In the genomic region with DNA sequence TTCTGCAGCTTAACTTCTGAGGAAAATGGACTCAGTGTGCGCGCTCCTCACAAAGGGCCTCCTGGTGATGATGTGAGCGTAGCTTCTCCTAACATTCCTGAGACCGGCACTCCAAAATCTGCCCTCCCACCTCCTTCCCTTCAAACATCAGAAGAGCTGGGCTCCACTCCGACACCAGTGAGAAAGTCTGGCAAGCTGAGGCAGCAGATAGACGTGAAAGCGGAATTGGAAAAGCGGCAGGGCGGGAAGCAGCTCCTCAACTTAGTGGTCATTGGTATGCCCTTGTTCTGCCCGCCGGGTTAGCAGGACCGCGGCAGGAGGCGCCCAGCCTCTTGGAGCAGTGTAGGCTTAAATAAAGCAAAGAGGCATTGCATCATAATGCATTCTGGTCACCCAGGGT, we compare ENCODE assay signal across 31 mouse cellular contexts. TPM values are rescaled to one million over a fixed set of nuclear protein-coding genes. Genes with fewer than 3 reads are reported as not detected.
A peak's percentile ranks its signal among the peaks of the same experiment; 100 is the strongest.
DNase-seq lines count a peak whose midpoint lies in the region; ATAC-seq and TF ChIP-seq lines count a peak whose summit lies in the region.
"Had no signal": no experiment of that assay in that cellular context is flagged by ENCODE, and none has a peak within 500 bp of the region (broad histone marks: within the 10 kb centered on the region; RNA-seq: fewer than 3 reads in every experiment).

No protein-coding gene starts in this region.

- peak overlapping the region; percentile 87 for H3K27ac ChIP-seq in testis, adult 2 months (ENCODE audit: control insufficient read depth, insufficient read depth, low read depth, low read length)
- no peak overlapping the region for H3K27ac ChIP-seq in thymus, adult 2 months (ENCODE audit: control insufficient read depth, insufficient read depth, low read length)
- H3K27ac ChIP-seq: embryonic facial prominence, embryonic 10.5 days; embryonic facial prominence, embryonic 13.5 days; forebrain, embryonic 12.5 days; heart, embryonic 15.5 days; hindbrain, embryonic 10.5 days; hindbrain, embryonic 14.5 days had no signal

- no peak for TF ChIP-seq CTCF in testis, adult 2 months (IDR thresholded peaks at IDR 0.05; ENCODE audit: control insufficient read depth, insufficient read depth, insufficient replicate concordance, low read depth, low read length)
- no peak for TF ChIP-seq CTCF in thymus, adult 2 months (IDR thresholded peaks at IDR 0.05; ENCODE audit: borderline replicate concordance, control insufficient read depth, extremely low read depth, insufficient read depth, low read length, poor library complexity)

- TF ChIP-seq POLR2A in testis, adult 2 months (IDR thresholded peaks at IDR 0.05; ENCODE audit: control insufficient read depth, low read depth, low read length) = peak; percentile 57; the same call in 1 of the 2 replicates
- TF ChIP-seq POLR2A in thymus, adult 2 months (IDR thresholded peaks at IDR 0.05; ENCODE audit: control insufficient read depth, extremely low read depth, insufficient read depth, low read length, poor library complexity) = no peak

- no peaks in the 10 kb centered on the region for H3K4me1 ChIP-seq in testis, adult 2 months (ENCODE audit: control insufficient read depth, insufficient read depth, low read length)
- no peaks in the 10 kb centered on the region for H3K4me1 ChIP-seq in thymus, adult 2 months (replicated peaks; ENCODE audit: control insufficient read depth, insufficient read depth, low read length)
- H3K4me1 ChIP-seq: embryonic facial prominence, embryonic 10.5 days; embryonic facial prominence, embryonic 13.5 days; forebrain, embryonic 12.5 days; heart, embryonic 12.5 days; heart, embryonic 15.5 days; hindbrain, embryonic 10.5 days had no signal

- no peak for DNase-seq in frontal cortex, postnatal 25 days (ENCODE audit: low spot score in 2 of 2)
- no peak for DNase-seq in testis, postnatal 14 days (ENCODE audit: low spot score)
- DNase-seq in ZHBTc4 (ENCODE audit: low read depth, low spot score) = peak; percentile 52
- no peak for DNase-seq in thymus, adult 2 months
- DNase-seq in kidney, adult 18-20 months = no peak
- DNase-seq: adrenal gland, adult 2 months; adrenal gland, postnatal 14 days; B cell, adult 2 months; cerebellum, adult 11 months; cerebellum, adult 8-10 months; cerebellum, postnatal 10 days; cerebellum, postnatal 36 days; embryo, embryonic 11 days; forebrain, postnatal 0 days; gastrocnemius, postnatal 10 days; gastrocnemius, postnatal 36 days; heart, postnatal 10 days; heart, postnatal 36 days had no signal

- peaks cover 3% of the 10 kb centered on the region for H3K36me3 ChIP-seq in testis, adult 2 months (ENCODE audit: control insufficient read depth, insufficient read depth, low read length)
- peaks cover 64% of the 10 kb centered on the region for H3K36me3 ChIP-seq in thymus, adult 2 months (ENCODE audit: control insufficient read depth, insufficient read depth, low read length)

- H3K4me3 ChIP-seq in testis, adult 2 months (ENCODE audit: control insufficient read depth, low read depth, low read length) = peak overlapping the region; percentile 90
- H3K4me3 ChIP-seq in thymus, adult 2 months (ENCODE audit: control insufficient read depth, insufficient read depth, low read length) = no peak overlapping the region
- H3K4me3 ChIP-seq: embryonic facial prominence, embryonic 10.5 days; embryonic facial prominence, embryonic 13.5 days; erythroblast, embryonic 14.5 days; forebrain, embryonic 12.5 days; heart, embryonic 12.5 days; heart, embryonic 15.5 days; hindbrain, embryonic 10.5 days had no signal

- no peaks in the 10 kb centered on the region for H3K27me3 ChIP-seq in testis, adult 2 months (ENCODE audit: control insufficient read depth, insufficient read depth, low read length)
- no peaks in the 10 kb centered on the region for H3K27me3 ChIP-seq in thymus, adult 2 months (ENCODE audit: control insufficient read depth, insufficient read depth, low read length)
- H3K27me3 ChIP-seq: CH12.LX; embryonic facial prominence, embryonic 13.5 days; forebrain, embryonic 12.5 days; heart, embryonic 12.5 days; heart, embryonic 15.5 days had no signal

- ATAC-seq in frontal cortex, adult (ENCODE audit: low TSS enrichment) = 0 out of 2 replicates have a peak, but pooled peaks have one; percentile 11
- ATAC-seq: forebrain, postnatal 0 days; intestine, postnatal 0 days had no signal

- 97% methylated on average over 14 of the region's 14 CpGs for WGBS in thymus, adult 2 months

RNA-seq across cellular contexts. Expression of a gene that starts 35.4 kb away (rescaled TPM):
- 1.8 and 2.2 TPM in 2 replicates for polyA plus RNA-seq in testis, adult 2 months (2012; rRNA removed)
- 0.16 and 0.80 TPM in 2 replicates for polyA plus RNA-seq in thymus, adult 2 months (2012; rRNA removed)
- polyA plus RNA-seq: adrenal gland, adult 2 months; embryonic facial prominence, embryonic 13.5 days; erythroblast, embryonic 14.5 days; forebrain, embryonic 12.5 days; forebrain, postnatal 0 days; heart, embryonic 15.5 days; hindbrain, embryonic 14.5 days; intestine, embryonic 14.5 days; intestine, postnatal 0 days had no signal

RNA-seq across cellular contexts. Expression of a gene that starts 45.9 kb away (rescaled TPM):
- polyA plus RNA-seq in testis, adult 2 months (2012; rRNA removed) = 46.1 and 57.5 TPM in 2 replicates
- 27.8 and 33.5 TPM in 2 replicates for polyA plus RNA-seq in thymus, adult 2 months (2012; rRNA removed)
